Mouse (Mus musculus) liver, embryonic 16.5 days (tissue): ENCODE results near the gene D17Wsu92e. TPM values are rescaled to one million over a fixed set of nuclear protein-coding genes. Genes with fewer than 3 reads are reported as not detected.

Source experiments
- ATAC-seq: fragments of 200-750 bp; cut with Nextera tagmentation; 2 replicates; pipeline ENCODE4 v1.8.0; 2017; ENCODE audit warnings: low read depth, mild to moderate bottlenecking, moderate number of reproducible peaks, moderate library complexity
- H3K27ac ChIP-seq: fragments of 300-500 bp; sonication (generic); 2 replicates; pipeline ENCODE4 v1.5.1; 2014; ENCODE audit warnings: mild to moderate bottlenecking, low read length
- H3K27me3 ChIP-seq: fragments of 300-500 bp; sonication (generic); 2 replicates; pipeline ENCODE4 v1.6.1; 2014; ENCODE audit warnings: low read depth, low read length, mixed read lengths; ENCODE audit not compliant: control insufficient read depth, insufficient read depth
- H3K36me3 ChIP-seq: fragments of 300-500 bp; sonication (generic); 2 replicates; pipeline ENCODE4 v1.6.1; 2014; ENCODE audit warnings: mild to moderate bottlenecking; ENCODE audit not compliant: control insufficient read depth, insufficient read depth
- H3K4me1 ChIP-seq: fragments of 300-500 bp; sonication (generic); 2 replicates; pipeline ENCODE4 v1.6.1; 2014; ENCODE audit warnings: low read depth, low read length, mixed read lengths; ENCODE audit not compliant: control insufficient read depth
- H3K4me2 ChIP-seq: fragments of 300-500 bp; sonication (generic); 2 replicates; pipeline ENCODE4 v1.6.1; 2014; ENCODE audit warnings: low read depth, low read length, mixed read lengths
- H3K4me3 ChIP-seq: fragments of 300-500 bp; sonication (generic); 2 replicates; pipeline ENCODE4 v1.5.1; 2014; ENCODE audit warnings: low read depth, mild to moderate bottlenecking, low read length
- H3K9ac ChIP-seq: fragments of 300-500 bp; sonication (generic); 2 replicates; pipeline ENCODE4 v1.6.1; 2014; ENCODE audit warnings: low read depth, low read length
- H3K9me3 ChIP-seq: fragments of 300-500 bp; sonication (generic); replicated peaks from 2 replicates; pipeline ENCODE4 v1.6.1; 2016; ENCODE audit warnings: low read length; ENCODE audit not compliant: control insufficient read depth
- WGBS: fragments of 180-500 bp; shearing (Covaris S2); extraction: QIAGEN DNeasy Blood & Tissue Kit; methylation state at CpG from one replicate; pipeline ENCODE4 v1.1.7; 2014; ENCODE audit not compliant: insufficient replicate concordance; 5-methylcytosine and 5-hydroxymethylcytosine counted together
- polyA plus RNA-seq: library from polyadenylated mRNA; unstranded; fragments of >200 nt; fragmentation: Nextera tagmentation; extraction: Ambion mirVana; gene quantifications from 2 replicates; pipeline ENCODE4 v1.2.1, GENCODE M21; 2015

Gene D17Wsu92e
- polyA plus RNA-seq, 1 experiment from 2014 or later: 16.8 TPM

DNA sequence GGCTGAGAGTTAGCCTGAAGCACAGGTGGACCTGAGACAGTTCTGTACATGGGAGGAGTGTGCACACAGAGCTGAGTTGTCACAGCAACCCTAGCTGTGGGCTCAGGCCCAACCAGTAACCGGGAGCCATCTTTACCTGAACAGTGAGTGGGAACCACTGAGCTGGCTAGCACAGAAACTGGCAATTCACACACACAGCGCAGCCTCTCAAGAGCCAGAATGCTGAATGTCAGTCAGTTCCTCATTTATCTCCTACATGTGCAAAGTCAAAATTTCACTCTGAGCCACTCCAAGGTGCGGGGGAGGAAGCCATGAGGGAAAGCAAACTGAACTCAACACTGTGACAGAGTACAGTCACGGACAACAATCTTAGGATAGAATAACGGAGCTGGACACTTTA lies 53.3 kb downstream of the D17Wsu92e start:
- Histone ChIP-seq H3K9ac (no peak overlapping the region), H3K9me3 (peaks cover 7% of the 10 kb centered on the region; the same call in 1 of the 2 replicates), H3K4me3 (no peak overlapping the region), H3K4me2 (no peak overlapping the region), H3K36me3 (peaks cover 28% of the 10 kb centered on the region), H3K27ac (no peak overlapping the region), H3K27me3 (no peaks in the 10 kb centered on the region), H3K4me1 (no peaks in the 10 kb centered on the region; the same call in 1 of the 2 replicates)
- ATAC-seq: no peak
- WGBS: 66% methylated on average over 5 of the region's 5 CpGs

DNA sequence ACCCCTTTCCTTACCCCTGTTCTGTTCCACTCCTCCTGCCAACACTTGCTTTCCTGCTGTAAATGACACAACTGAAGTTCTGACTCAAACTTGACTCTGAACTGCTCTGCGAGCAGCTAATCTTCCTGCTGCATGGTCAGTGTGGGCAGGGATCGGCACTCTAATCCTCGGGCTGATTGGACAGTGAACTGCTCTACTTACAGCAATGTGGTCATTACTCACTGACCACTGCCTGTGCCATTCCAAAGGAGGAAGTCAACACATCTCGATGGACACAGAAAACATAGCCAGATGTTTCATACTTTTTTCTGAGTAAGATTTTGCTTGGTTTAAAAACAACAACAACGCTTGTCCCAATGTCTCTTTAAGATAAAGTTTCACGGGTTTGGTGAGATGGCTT lies 55.4 kb downstream of the D17Wsu92e start:
- Histone ChIP-seq H3K36me3 (peaks cover 28% of the 10 kb centered on the region), H3K9me3 (peaks cover 7% of the 10 kb centered on the region; the same call in 1 of the 2 replicates), H3K9ac (no peak overlapping the region), H3K4me1 (no peaks in the 10 kb centered on the region; the same call in 1 of the 2 replicates), H3K27me3 (no peaks in the 10 kb centered on the region), H3K4me3 (no peak overlapping the region), H3K4me2 (no peak overlapping the region), H3K27ac (no peak overlapping the region)
- 94% methylated on average over 6 of the region's 6 CpGs for WGBS
- no peak for ATAC-seq

DNA sequence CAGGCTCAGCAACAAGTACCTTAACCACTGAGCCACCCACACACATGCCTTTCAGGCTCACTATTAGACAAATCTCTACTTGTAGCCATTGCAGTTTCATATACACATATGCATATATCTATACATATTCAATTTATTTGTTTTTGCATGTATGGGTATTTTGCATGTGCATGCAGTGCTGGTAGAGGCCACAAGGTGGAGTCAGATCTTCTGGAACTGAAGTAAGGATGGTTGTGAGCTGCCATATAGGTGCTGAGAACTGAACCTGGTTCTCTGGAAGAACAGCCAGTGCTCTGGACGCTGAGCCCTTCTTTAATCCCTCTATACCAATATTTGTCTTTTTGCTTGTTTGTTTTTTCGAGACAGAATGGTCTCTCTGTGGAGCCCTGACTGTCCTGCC lies 56.0 kb downstream of the D17Wsu92e start:
- Histone ChIP-seq H3K27ac (no peak overlapping the region), H3K9me3 (peaks cover 7% of the 10 kb centered on the region; the same call in 1 of the 2 replicates), H3K9ac (no peak overlapping the region), H3K27me3 (no peaks in the 10 kb centered on the region), H3K4me2 (no peak overlapping the region), H3K4me1 (no peaks in the 10 kb centered on the region), H3K36me3 (peaks cover 28% of the 10 kb centered on the region), H3K4me3 (no peak overlapping the region)
- ATAC-seq: no peak
- WGBS: 82% methylated on average over 2 of the region's 2 CpGs

DNA sequence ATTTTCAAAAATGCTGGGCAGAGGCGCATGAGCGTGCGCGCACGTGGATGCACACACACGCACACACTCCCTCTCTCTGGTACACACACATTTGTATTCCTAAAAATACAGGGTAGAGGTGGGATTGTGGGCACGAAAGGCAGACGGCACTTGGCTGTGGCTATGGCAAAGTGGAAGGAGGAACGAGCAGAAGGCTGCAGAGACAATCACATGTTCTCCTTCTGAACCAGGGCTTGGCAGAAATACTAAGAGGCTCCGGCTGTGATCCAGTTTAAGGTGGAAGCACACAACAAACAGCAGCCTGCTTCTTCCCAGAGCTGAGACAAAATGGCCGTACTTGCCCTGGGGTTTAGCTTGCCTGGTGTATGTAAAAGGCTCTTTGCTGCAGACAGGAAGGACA lies 57.6 kb downstream of the D17Wsu92e start:
- Histone ChIP-seq H3K4me1 (peaks cover 7% of the 10 kb centered on the region; the same call in 1 of the 2 replicates), H3K36me3 (peaks cover 24% of the 10 kb centered on the region), H3K4me3 (no peak overlapping the region), H3K27me3 (no peaks in the 10 kb centered on the region), H3K4me2 (no peak overlapping the region), H3K9ac (no peak overlapping the region), H3K27ac (no peak overlapping the region), H3K9me3 (peaks cover 7% of the 10 kb centered on the region; the same call in 1 of the 2 replicates)
- no peak for ATAC-seq
- 86% methylated on average over 11 of the region's 11 CpGs for WGBS

DNA sequence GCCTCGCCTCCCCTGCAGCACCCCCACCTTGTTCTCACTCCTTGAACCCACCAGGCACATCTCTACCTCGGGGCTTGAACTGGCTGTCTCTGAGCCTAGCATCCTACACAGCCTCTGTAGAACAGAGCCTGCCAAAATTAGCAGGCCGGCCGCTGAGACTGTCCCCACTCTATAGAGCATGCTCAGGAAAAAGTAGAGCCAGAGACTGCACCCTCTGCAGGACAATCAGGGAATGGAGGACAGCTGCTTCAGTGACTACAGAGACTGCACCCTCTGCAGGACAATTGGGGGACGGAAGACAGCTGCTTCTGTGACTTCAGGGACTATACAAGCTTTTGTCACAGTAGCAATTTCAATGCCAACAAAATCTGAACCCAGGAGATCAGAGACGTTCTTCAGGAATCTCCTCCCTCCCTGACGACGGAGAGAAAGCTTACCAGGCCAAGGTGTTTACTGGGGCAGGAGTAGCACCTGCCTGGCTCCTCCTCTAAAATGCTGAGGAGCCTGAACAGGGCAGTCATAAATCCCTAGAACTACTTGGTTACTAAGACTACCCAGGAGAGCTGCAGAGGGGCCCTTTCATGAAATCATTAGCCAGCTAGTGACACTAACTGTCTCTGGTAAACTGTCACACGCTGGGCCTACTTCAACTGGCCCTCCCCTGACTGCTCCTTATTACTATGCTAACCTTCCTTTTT lies 58.7 kb downstream of the D17Wsu92e start:
- Histone ChIP-seq H3K27ac (no peak overlapping the region), H3K4me3 (no peak overlapping the region), H3K36me3 (peaks cover 21% of the 10 kb centered on the region), H3K27me3 (no peaks in the 10 kb centered on the region), H3K9ac (no peak overlapping the region), H3K4me2 (no peak overlapping the region), H3K9me3 (peaks cover 7% of the 10 kb centered on the region; the same call in 1 of the 2 replicates), H3K4me1 (peaks cover 7% of the 10 kb centered on the region; the same call in 1 of the 2 replicates)
- no peak for ATAC-seq
- 52% methylated on average over 9 of the region's 9 CpGs for WGBS

DNA sequence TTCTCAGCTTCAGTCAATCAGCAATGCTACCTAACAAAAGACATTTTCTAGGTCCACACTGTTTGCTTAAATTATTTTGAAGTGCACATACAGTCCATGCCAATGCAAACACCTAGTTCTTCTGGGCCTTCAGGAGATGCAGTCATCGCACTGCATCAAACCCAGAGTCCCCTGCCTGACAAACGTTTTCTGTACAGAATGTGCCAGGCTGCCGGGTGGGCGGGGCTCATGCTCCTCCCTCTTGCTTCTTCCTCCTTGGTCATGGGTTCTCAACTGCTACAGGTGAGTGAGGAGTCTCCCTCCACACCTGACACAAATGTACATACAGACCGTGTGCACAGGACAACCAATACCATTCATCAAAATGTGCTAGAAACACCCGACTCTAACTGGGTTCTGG lies 60.3 kb downstream of the D17Wsu92e start:
- no peaks in the 10 kb centered on the region for H3K27me3 ChIP-seq
- no peak overlapping the region for H3K4me3 ChIP-seq
- H3K9ac ChIP-seq: no peak overlapping the region
- peaks cover 6% of the 10 kb centered on the region; the same call in 1 of the 2 replicates for H3K9me3 ChIP-seq
- no peak overlapping the region for H3K4me2 ChIP-seq
- 68% methylated on average over 6 of the region's 6 CpGs for WGBS
- H3K27ac ChIP-seq: no peak overlapping the region
- peaks cover 7% of the 10 kb centered on the region; the same call in 1 of the 2 replicates for H3K4me1 ChIP-seq
- peaks cover 10% of the 10 kb centered on the region for H3K36me3 ChIP-seq
- no peak for ATAC-seq

DNA sequence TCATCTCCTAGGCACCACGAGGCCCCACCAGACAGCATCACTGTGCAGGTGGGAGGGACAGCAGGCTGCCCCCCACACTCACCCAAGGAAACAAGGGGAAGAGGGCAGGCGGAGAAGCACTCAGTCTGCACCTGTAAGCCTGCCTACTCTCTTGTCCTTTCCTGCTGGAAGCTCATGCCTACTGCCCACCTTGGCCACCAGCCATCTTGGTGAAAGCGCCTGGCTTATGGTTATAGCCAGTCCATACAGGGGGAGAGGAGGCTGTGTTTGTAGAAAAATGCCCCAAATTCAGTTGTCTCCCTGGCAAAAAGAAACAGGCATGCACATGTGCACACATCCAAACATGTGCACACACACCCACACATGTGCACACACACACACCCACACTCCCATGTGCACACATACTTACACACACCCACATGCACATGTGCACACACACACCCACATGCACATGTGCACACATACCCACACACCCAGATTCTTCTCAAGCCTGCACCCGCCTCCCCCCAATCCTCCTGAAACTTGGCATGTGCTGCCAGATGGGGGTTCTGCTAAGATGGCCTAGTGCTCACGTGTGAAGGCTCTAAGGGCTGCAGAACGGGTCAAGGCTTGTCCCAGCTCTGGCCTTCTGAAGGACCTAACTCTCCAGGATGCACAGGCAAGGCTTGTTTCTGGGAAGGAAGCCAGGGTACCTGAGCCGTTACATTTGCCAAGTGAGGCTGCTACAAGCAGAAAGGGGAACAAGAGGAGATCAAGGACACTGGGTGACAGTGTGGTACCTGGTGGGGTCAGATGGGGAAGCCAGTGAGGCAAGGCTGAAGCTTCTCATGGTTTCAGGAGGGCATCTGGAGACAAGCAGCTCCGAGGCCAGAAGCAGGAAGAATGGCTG lies 68.9 kb downstream of the D17Wsu92e start:
- Histone ChIP-seq H3K4me3 (no peak overlapping the region), H3K27me3 (no peaks in the 10 kb centered on the region), H3K27ac (no peak overlapping the region), H3K4me1 (no peaks in the 10 kb centered on the region), H3K9ac (no peak overlapping the region), H3K9me3 (no peaks in the 10 kb centered on the region), H3K4me2 (no peak overlapping the region), H3K36me3 (no peaks in the 10 kb centered on the region)
- 78% methylated on average over 8 of the region's 8 CpGs for WGBS
- no peak for ATAC-seq

DNA sequence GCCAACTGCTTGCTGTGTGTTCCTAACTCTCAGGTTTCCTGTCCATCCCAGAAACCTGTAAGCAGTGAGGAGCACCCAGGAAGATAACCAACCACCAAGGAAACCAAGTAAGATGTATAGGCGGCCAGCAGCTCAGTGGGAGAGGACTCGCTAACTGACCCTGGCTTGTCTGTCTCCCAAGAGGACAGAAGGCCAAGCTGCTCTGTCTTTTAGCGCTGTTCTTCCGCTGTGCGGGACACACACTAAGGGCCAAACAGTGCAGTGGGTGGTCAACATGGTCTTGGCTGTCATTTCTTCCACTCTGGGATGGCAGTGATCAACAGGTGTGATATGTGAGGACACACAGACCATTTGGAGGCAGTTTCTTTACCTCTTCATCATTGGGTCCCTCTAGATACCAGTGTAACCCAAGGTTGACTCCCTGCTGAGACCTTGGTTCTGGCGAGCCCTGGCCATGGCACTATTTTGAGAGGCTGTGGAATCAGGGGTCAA lies 70.0 kb downstream of the D17Wsu92e start:
- Histone ChIP-seq H3K27me3 (no peaks in the 10 kb centered on the region), H3K4me1 (no peaks in the 10 kb centered on the region), H3K4me2 (no peak overlapping the region), H3K9me3 (no peaks in the 10 kb centered on the region), H3K4me3 (no peak overlapping the region), H3K36me3 (no peaks in the 10 kb centered on the region), H3K9ac (no peak overlapping the region), H3K27ac (no peak overlapping the region)
- no peak for ATAC-seq
- 78% methylated on average over 6 of the region's 6 CpGs for WGBS
